Mouse (Mus musculus) myocyte (in vitro differentiated cells): ENCODE data around the gene Dact2. TPM values are rescaled to one million over a fixed set of nuclear protein-coding genes. Genes with fewer than 3 reads are reported as not detected.

Source experiments
- H3K27me3 ChIP-seq: one replicate; pipeline ENCODE4 v1.6.1; 2011; ENCODE audit not compliant: control insufficient read depth, insufficient read depth, insufficient read length
- H3K36me3 ChIP-seq: one replicate; pipeline ENCODE4 v1.6.1; 2011; ENCODE audit not compliant: control insufficient read depth, insufficient read depth
- H3K4me2 ChIP-seq: one replicate; pipeline ENCODE4 v1.6.1; 2011; ENCODE audit warnings: low read depth, control low read depth
- H3K4me3 ChIP-seq: one replicate; pipeline ENCODE4 v1.5.1; 2011; ENCODE audit warnings: mild to moderate bottlenecking, control low read depth, moderate library complexity
- H3K79me2 ChIP-seq: one replicate; pipeline ENCODE4 v1.6.1; 2011; ENCODE audit not compliant: control insufficient read depth, insufficient read depth
- H3ac ChIP-seq: one replicate; pipeline ENCODE4 v1.6.1; 2011; ENCODE audit not compliant: control insufficient read depth, insufficient read length
- CEBPB ChIP-seq: IDR thresholded peaks from 2 replicates; pipeline ENCODE4 v1.6.1; 2011; ENCODE audit warnings: mild to moderate bottlenecking, moderate library complexity; ENCODE audit not compliant: poor library complexity, insufficient read depth, severe bottlenecking
- E2F4 ChIP-seq: IDR thresholded peaks from one replicate; pipeline ENCODE4 v1.6.1; 2011; ENCODE audit warnings: mild to moderate bottlenecking, control low read depth, moderate library complexity; ENCODE audit not compliant: insufficient read depth
- MAX ChIP-seq: IDR thresholded peaks from one replicate; pipeline ENCODE4 v1.6.1; 2011; ENCODE audit warnings: low read depth, mild to moderate bottlenecking, control low read depth
- MYOD1 ChIP-seq, 3 experiments: IDR thresholded peaks; one replicate each; pipeline ENCODE4 v1.6.1; 2011; ENCODE audit warnings: control low read depth in 2 of 3, low read depth in 2 of 3, mild to moderate bottlenecking in 2 of 3, moderate library complexity in 1 of 3; ENCODE audit not compliant: insufficient read length in 2 of 3, control insufficient read depth in 1 of 3
- MYOG ChIP-seq, 3 experiments: IDR thresholded peaks; one replicate each; pipeline ENCODE4 v1.6.1; 2011; ENCODE audit warnings: control low read depth in 2 of 3, low read depth in 2 of 3, mild to moderate bottlenecking in 2 of 3; ENCODE audit not compliant: insufficient read length in 2 of 3, control insufficient read depth in 1 of 3, insufficient read depth in 1 of 3
- POLR2A ChIP-seq: IDR thresholded peaks from one replicate; pipeline ENCODE4 v1.6.1; 2011; ENCODE audit warnings: low read depth, mild to moderate bottlenecking, control low read depth, moderate library complexity; ENCODE audit not compliant: insufficient read length
- POLR2AphosphoS2 ChIP-seq: IDR thresholded peaks from one replicate; pipeline ENCODE4 v1.6.1; 2011; ENCODE audit warnings: low read depth, control low read depth; ENCODE audit not compliant: insufficient read length
- REST ChIP-seq: IDR thresholded peaks from one replicate; pipeline ENCODE4 v1.6.1; 2011; ENCODE audit warnings: mild to moderate bottlenecking, control low read depth, moderate library complexity; ENCODE audit not compliant: insufficient read depth, insufficient read length
- SRF ChIP-seq: IDR thresholded peaks from one replicate; pipeline ENCODE4 v1.6.1; 2011; ENCODE audit warnings: low read depth; ENCODE audit not compliant: control insufficient read depth, insufficient read length
- TCF12 ChIP-seq: IDR thresholded peaks from one replicate; pipeline ENCODE4 v1.6.1; 2011; ENCODE audit warnings: mild to moderate bottlenecking, control low read depth; ENCODE audit not compliant: poor library complexity, insufficient read depth, severe bottlenecking
- TCF3 ChIP-seq: IDR thresholded peaks from one replicate; pipeline ENCODE4 v1.6.1; 2011; ENCODE audit warnings: low read depth, control low read depth; ENCODE audit not compliant: insufficient read length
- USF1 ChIP-seq: IDR thresholded peaks from one replicate; pipeline ENCODE4 v1.6.1; 2011; ENCODE audit warnings: low read depth, mild to moderate bottlenecking, control low read depth, moderate library complexity
- polyA plus RNA-seq: library from polyadenylated mRNA; unstranded; fragments of >200 nt; fragmentation: generic; extraction: Trizol; gene quantifications from one replicate; pipeline ENCODE4 v1.2.1, GENCODE M21; 2012; ENCODE audit warnings: missing spikeins

Dact2 gene
- polyA plus RNA-seq, 1 experiment = 0.95 TPM

DNA sequence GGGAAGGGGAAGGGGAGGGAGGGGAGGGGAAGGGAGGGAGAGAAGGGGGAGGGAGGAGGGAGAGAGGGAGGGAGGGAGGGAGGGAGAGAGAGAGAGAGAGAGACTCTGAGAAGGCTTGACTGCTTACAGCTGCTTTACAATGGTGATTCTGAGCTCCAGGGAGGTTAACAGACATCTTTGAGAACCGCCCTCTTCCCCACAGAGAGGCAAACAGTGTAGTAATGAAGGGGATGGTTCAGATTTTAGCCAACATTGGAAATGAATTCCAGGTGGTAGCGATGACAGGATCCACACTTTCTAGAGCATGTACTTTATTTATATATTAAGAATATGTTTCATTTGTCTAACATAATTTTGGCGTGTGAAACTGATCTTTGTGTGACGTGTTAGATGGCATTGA is 22.7 kb upstream of the Dact2 start:
- TF ChIP-seq MAX (no peak), MYOD1 (IDR thresholded peaks at IDR 0.05; ENCODE audit: control insufficient read depth in 1 of 3, insufficient read length in 2 of 3, low read depth in 2 of 3) (no peak), MYOG (IDR thresholded peaks at IDR 0.05; ENCODE audit: control insufficient read depth in 1 of 3, insufficient read depth in 1 of 3, insufficient read length in 2 of 3, low read depth in 2 of 3) (no peak), CEBPB (no peak), TCF3 (no peak), E2F4 (no peak), POLR2AphosphoS2 (no peak), REST (no peak), USF1 (no peak), TCF12 (no peak), POLR2A (no peak), SRF (no peak)
- Histone ChIP-seq H3ac (no peak overlapping the region), H3K79me2 (no peaks in the 10 kb centered on the region), H3K27me3 (no peaks in the 10 kb centered on the region), H3K4me2 (no peak overlapping the region), H3K36me3 (no peaks in the 10 kb centered on the region), H3K4me3 (no peak overlapping the region)

- Histone ChIP-seq H3K36me3 (no peaks in the 10 kb centered on the region), H3K79me2 (no peaks in the 10 kb centered on the region), H3K4me2 (no peak overlapping the region), H3K27me3 (no peaks in the 10 kb centered on the region), H3K4me3 (no peak overlapping the region), H3ac (no peak overlapping the region)
- no peak for TF ChIP-seq MYOD1 (IDR thresholded peaks at IDR 0.05; ENCODE audit: control insufficient read depth in 1 of 3, insufficient read length in 2 of 3, low read depth in 2 of 3)
- no peak for TF ChIP-seq USF1
- no peak for TF ChIP-seq POLR2A
- TF ChIP-seq SRF = no peak
- TF ChIP-seq TCF3 = no peak
- no peak for TF ChIP-seq CEBPB
- no peak for TF ChIP-seq MYOG (IDR thresholded peaks at IDR 0.05; ENCODE audit: control insufficient read depth in 1 of 3, insufficient read depth in 1 of 3, insufficient read length in 2 of 3, low read depth in 2 of 3)
- TF ChIP-seq MAX = no peak
- no peak for TF ChIP-seq POLR2AphosphoS2
- TF ChIP-seq REST = no peak
- TF ChIP-seq E2F4 = no peak
These were observed 22.0 kb upstream of the Dact2 start for GRCm38 (mm10) chr17:14225982-14226652.

- Histone ChIP-seq H3ac (no peak overlapping the region), H3K4me2 (no peak overlapping the region), H3K27me3 (peaks cover 5% of the 10 kb centered on the region), H3K79me2 (no peaks in the 10 kb centered on the region), H3K36me3 (no peaks in the 10 kb centered on the region), H3K4me3 (no peak overlapping the region)
- TF ChIP-seq MAX (no peak), SRF (no peak), USF1 (no peak), REST (no peak), POLR2AphosphoS2 (no peak), POLR2A (no peak), TCF3 (no peak), TCF12 (no peak), CEBPB (no peak), MYOD1 (IDR thresholded peaks at IDR 0.05; ENCODE audit: control insufficient read depth in 1 of 3, insufficient read length in 2 of 3, low read depth in 2 of 3) (no peak), E2F4 (no peak), MYOG (IDR thresholded peaks at IDR 0.05; ENCODE audit: control insufficient read depth in 1 of 3, insufficient read depth in 1 of 3, insufficient read length in 2 of 3, low read depth in 2 of 3) (no peak)
These were observed 17.9 kb upstream of the Dact2 start for GRCm38 (mm10) chr17:14221893-14222615.

- H3ac ChIP-seq = no peak overlapping the region
- no peaks in the 10 kb centered on the region for H3K79me2 ChIP-seq
- TF ChIP-seq MYOD1 (IDR thresholded peaks at IDR 0.05; ENCODE audit: control insufficient read depth in 1 of 3, insufficient read length in 2 of 3, low read depth in 2 of 3) (no peak), TCF3 (no peak), TCF12 (no peak), MAX (no peak), SRF (no peak), POLR2A (no peak), E2F4 (no peak), POLR2AphosphoS2 (no peak), CEBPB (no peak), MYOG (IDR thresholded peaks at IDR 0.05; ENCODE audit: control insufficient read depth in 1 of 3, insufficient read depth in 1 of 3, insufficient read length in 2 of 3, low read depth in 2 of 3) (no peak), REST (no peak), USF1 (no peak)
- peaks cover 5% of the 10 kb centered on the region for H3K27me3 ChIP-seq
- no peak overlapping the region for H3K4me3 ChIP-seq
- H3K4me2 ChIP-seq = no peak overlapping the region
- H3K36me3 ChIP-seq = no peaks in the 10 kb centered on the region
These were observed 16.6 kb upstream of the Dact2 start for GRCm38 (mm10) chr17:14220606-14221202.
